Mouse (Mus musculus) cortical plate, adult 2 months (tissue): ENCODE data around the gene Rnf145.

Experiments
- CTCF ChIP-seq: fragments of 200-500 bp; IDR thresholded peaks from 2 replicates; pipeline ENCODE4 v1.5.1; 2011; ENCODE audit warnings: mild to moderate bottlenecking, control low read depth, low read length; ENCODE audit not compliant: insufficient read depth; ENCODE audit errors: extremely low read depth
- POLR2A ChIP-seq: fragments of 200-500 bp; IDR thresholded peaks from 2 replicates; pipeline ENCODE4 v1.6.1; 2011; ENCODE audit warnings: mild to moderate bottlenecking, low read length, control low read depth; ENCODE audit not compliant: insufficient read depth; ENCODE audit errors: extremely low read depth

DNA sequence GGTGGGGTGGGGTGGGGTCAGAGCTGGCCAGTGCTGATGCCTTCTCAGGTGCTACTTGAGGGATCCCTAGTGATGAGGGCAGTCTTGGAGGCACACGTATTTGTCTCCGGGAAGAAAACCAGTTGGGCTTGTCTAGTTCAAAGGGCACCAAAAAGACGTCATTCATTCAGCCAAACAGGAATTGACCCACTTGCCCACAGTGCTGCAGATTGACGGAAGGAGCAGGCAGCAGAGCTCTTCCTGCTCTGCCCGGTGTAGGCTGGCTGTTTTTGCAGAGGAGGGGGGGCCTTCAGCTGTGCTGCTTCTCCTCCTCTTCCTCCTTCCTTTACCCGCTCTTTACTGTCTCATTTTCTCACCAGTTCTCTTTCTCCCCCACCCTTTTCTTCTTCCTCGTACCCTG is 26.4 kb downstream of the Rnf145 start:
- TF ChIP-seq CTCF (no peak), POLR2A (no peak)
